Mouse (Mus musculus) CH12.LX (cell line): ENCODE measurements around the gene Lpin2. TPM values are rescaled to one million over a fixed set of nuclear protein-coding genes. Genes with fewer than 3 reads are reported as not detected.

Source experiments
- DNase-seq: peaks from one replicate; pipeline ENCODE4 v3.0.0-alpha.2; 2013; ENCODE audit errors: extremely low read depth
- H3K27ac ChIP-seq: 2 replicates; pipeline ENCODE4 v1.5.1; 2012; ENCODE audit warnings: low read depth, mild to moderate bottlenecking, control low read depth, moderate library complexity; ENCODE audit not compliant: insufficient read depth
- H3K27me3 ChIP-seq: replicated peaks from 2 replicates; pipeline ENCODE3; 2012; ENCODE audit warnings: inconsistent platforms
- H3K36me3 ChIP-seq, 2 experiments: replicated peaks in 1 of 2; 2 replicates each; pipeline versions ENCODE3 to v1.6.1; 2012; ENCODE audit warnings: inconsistent platforms in 1 of 2, low read length in 1 of 2, mild to moderate bottlenecking in 1 of 2, mixed read lengths in 1 of 2, moderate library complexity in 1 of 2; ENCODE audit not compliant: control insufficient read depth in 1 of 2, insufficient read depth in 1 of 2
- H3K4me1 ChIP-seq, 2 experiments: 2 replicates each; pipeline ENCODE4 v1.6.1; 2012; ENCODE audit warnings: inconsistent platforms in 1 of 2, moderate library complexity in 1 of 2; ENCODE audit not compliant: insufficient read depth in 2 of 2, control insufficient read depth in 1 of 2
- H3K4me2 ChIP-seq: 2 replicates; pipeline ENCODE4 v1.6.1; 2012; ENCODE audit warnings: low read depth, mild to moderate bottlenecking, control low read depth; ENCODE audit not compliant: poor library complexity, insufficient read depth, severe bottlenecking
- H3K4me3 ChIP-seq, 3 experiments: fragments of 150-350 bp in 1 of 3; sonication (generic) in 1 of 3; replicated peaks in 1 of 3; 2 replicates each; pipeline versions ENCODE3 to v1.5.1; 2011 to 2012; ENCODE audit warnings: low read depth in 2 of 3, low read length in 2 of 3, mild to moderate bottlenecking in 2 of 3, moderate library complexity in 2 of 3, control low read depth in 1 of 3, improper control_type of control experiment in 1 of 3, inconsistent platforms in 1 of 3, mixed read lengths in 1 of 3; ENCODE audit not compliant: poor library complexity in 1 of 3
- H3K79me2 ChIP-seq: replicated peaks from 2 replicates; pipeline ENCODE4 v1.6.1; 2012; ENCODE audit warnings: mild to moderate bottlenecking, moderate library complexity; ENCODE audit not compliant: control insufficient read depth, poor library complexity, insufficient read depth, severe bottlenecking; ENCODE audit errors: extremely low read depth
- H3K9ac ChIP-seq: 2 replicates; pipeline ENCODE4 v1.6.1; 2012; ENCODE audit warnings: low read depth, mild to moderate bottlenecking, control low read depth, moderate library complexity; ENCODE audit not compliant: insufficient read depth
- H3K9me3 ChIP-seq: replicated peaks from 2 replicates; pipeline ENCODE3; 2012; ENCODE audit warnings: low read length, inconsistent platforms, mixed read lengths
- BHLHE40 ChIP-seq: IDR thresholded peaks from 2 replicates; pipeline ENCODE4 v1.6.1; 2011; ENCODE audit warnings: mild to moderate bottlenecking, low read depth, low read length, improper control_type of control experiment
- CTCF ChIP-seq, 2 experiments: IDR thresholded peaks in 1 of 2; conservative IDR thresholded peaks in 1 of 2; 2 replicates each; pipeline ENCODE4 v1.5.1; 2011 to 2012; ENCODE audit warnings: low read depth in 2 of 2, low read length in 2 of 2, improper control_type of control experiment in 1 of 2, inconsistent platforms in 1 of 2, mild to moderate bottlenecking in 1 of 2, moderate library complexity in 1 of 2
- E2F4 ChIP-seq: IDR thresholded peaks from 2 replicates; pipeline ENCODE4 v1.6.1; 2011; ENCODE audit warnings: low read depth, low read length, improper control_type of control experiment; ENCODE audit not compliant: insufficient replicate concordance
- ELF1 ChIP-seq: IDR thresholded peaks from 2 replicates; pipeline ENCODE4 v1.6.1; 2014; ENCODE audit warnings: low read depth, mild to moderate bottlenecking, inconsistent platforms, low read length, improper control_type of control experiment
- HCFC1 ChIP-seq: IDR thresholded peaks from 2 replicates; pipeline ENCODE4 v1.6.1; 2012; ENCODE audit warnings: low read depth, mild to moderate bottlenecking, inconsistent platforms, low read length, improper control_type of control experiment
- MAFK ChIP-seq: IDR thresholded peaks from 2 replicates; pipeline ENCODE4 v1.6.1; 2011; ENCODE audit warnings: low read length, improper control_type of control experiment; ENCODE audit not compliant: insufficient replicate concordance
- MAX ChIP-seq: IDR thresholded peaks from 2 replicates; pipeline ENCODE4 v1.6.1; 2011; ENCODE audit warnings: low read length, improper control_type of control experiment
- MEF2A ChIP-seq: IDR thresholded peaks from 2 replicates; pipeline ENCODE4 v1.6.1; 2014; ENCODE audit warnings: low read depth, mild to moderate bottlenecking, inconsistent platforms, low read length, improper control_type of control experiment, borderline replicate concordance
- NRF1 ChIP-seq: IDR thresholded peaks from 2 replicates; pipeline ENCODE4 v1.6.1; 2014; ENCODE audit warnings: low read depth, mild to moderate bottlenecking, inconsistent platforms, low read length, improper control_type of control experiment, moderate library complexity
- POLR2A ChIP-seq: IDR thresholded peaks from 2 replicates; pipeline ENCODE4 v1.6.1; 2011; ENCODE audit warnings: low read depth, mild to moderate bottlenecking, improper control_type of control experiment, low read length
- POLR2AphosphoS2 ChIP-seq: IDR thresholded peaks from 2 replicates; pipeline ENCODE4 v1.6.1; 2011; ENCODE audit warnings: low read depth, low read length, improper control_type of control experiment
- RAD21 ChIP-seq: IDR thresholded peaks from 2 replicates; pipeline ENCODE4 v1.6.1; 2011; ENCODE audit warnings: low read depth, mild to moderate bottlenecking, low read length, improper control_type of control experiment, moderate library complexity
- SIN3A ChIP-seq: IDR thresholded peaks from 2 replicates; pipeline ENCODE4 v1.6.1; 2012; ENCODE audit warnings: low read length, improper control_type of control experiment, inconsistent platforms
- SMC3 ChIP-seq: IDR thresholded peaks from 2 replicates; pipeline ENCODE4 v1.6.1; 2011; ENCODE audit warnings: low read depth, low read length, improper control_type of control experiment
- UBTF ChIP-seq: IDR thresholded peaks from 2 replicates; pipeline ENCODE4 v1.6.1; 2012; ENCODE audit warnings: low read depth, mild to moderate bottlenecking, inconsistent platforms, low read length, improper control_type of control experiment, moderate library complexity
- USF2 ChIP-seq: conservative IDR thresholded peaks from 2 replicates; pipeline ENCODE4 v1.6.1; 2011; ENCODE audit warnings: low read depth, low read length, improper control_type of control experiment
- ZC3H11A ChIP-seq: IDR thresholded peaks from 2 replicates; pipeline ENCODE4 v1.6.1; 2012; ENCODE audit warnings: low read depth, mild to moderate bottlenecking, inconsistent platforms, low read length, improper control_type of control experiment
- ZMIZ1 ChIP-seq: IDR thresholded peaks from 2 replicates; pipeline ENCODE4 v1.6.1; 2012; ENCODE audit warnings: low read depth, mild to moderate bottlenecking, inconsistent platforms, low read length, improper control_type of control experiment
- ZNF384 ChIP-seq: IDR thresholded peaks from 2 replicates; pipeline ENCODE4 v1.6.1; 2012; ENCODE audit warnings: low read depth, low read length, improper control_type of control experiment, inconsistent platforms
- dilution Hi-C: fragments of 300-500 bp; cut with MboI; formaldehyde crosslinking; loops from 2 replicates; pipeline ENCODE4 v1.14.3; 2020; ENCODE audit warnings: low sequenced_read_pairs; ENCODE audit not compliant: extremely low pct_unique_long_range_greater_than_20kb, extremely low pct_ligation_motif_present
- in situ Hi-C: fragments of 300-500 bp; cut with MboI; formaldehyde crosslinking; loops from 3 replicates; pipeline ENCODE4 v1.14.3; 2019; ENCODE audit warnings: low sequenced_read_pairs, low pct_ligation_motif_present, low pct_unique_long_range_greater_than_20kb, mixed read lengths
- polyA plus RNA-seq: library from polyadenylated mRNA; unstranded; fragments of >175 nt; gene quantifications from 2 replicates; pipeline ENCODE4 v1.2.1, GENCODE M21; 2012; ENCODE audit warnings: low read depth; ENCODE audit not compliant: insufficient read length
- total RNA-seq, 2 experiments: library from RNA; depleted of rRNA; stranded (reverse); fragments of 300-350 nt in 1 of 2; fragments of >200 nt in 1 of 2; gene quantifications; 2 replicates each; pipeline ENCODE4 v1.2.3; 2012 to 2014

Lpin2 gene
- total RNA-seq (2012; rRNA removed) (25.1 and 28.1 TPM in 2 replicates), total RNA-seq (2014; rRNA removed) (25.4 TPM in 2 replicates), polyA plus RNA-seq (30.4 and 31.4 TPM in 2 replicates)

DNA sequence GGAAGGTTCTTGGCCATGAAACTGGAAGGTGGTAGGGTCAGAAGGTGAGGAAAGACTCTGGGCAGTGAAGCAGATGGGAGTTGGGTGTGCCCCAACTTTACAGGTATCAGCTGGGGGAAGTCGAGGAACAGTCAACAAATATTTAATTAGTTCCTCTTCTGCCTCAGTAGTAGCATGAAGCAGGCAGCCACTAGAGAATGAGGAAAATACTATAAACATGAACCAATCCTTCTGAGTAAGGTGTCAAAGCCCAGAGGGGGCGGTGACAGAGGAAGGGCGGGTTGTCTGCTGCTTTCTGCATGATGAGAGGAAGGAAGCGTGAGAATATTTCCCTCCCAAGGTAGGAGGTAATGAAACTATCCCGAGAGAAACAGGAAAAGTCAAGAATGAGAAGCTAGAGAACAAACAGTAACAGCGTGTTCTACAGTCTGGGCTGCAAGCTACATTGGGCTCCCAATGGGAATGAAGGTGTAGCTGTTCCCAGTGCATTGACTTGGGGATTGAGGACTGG, at the start of gene Lpin2:
TSS of gene Lpin2 (plus strand) at position 350 of the 511 bp plus-strand sequence.
- no peaks in the 10 kb centered on the region for H3K36me3 ChIP-seq
- H3K4me1 ChIP-seq, result peaks cover 11 to 51% of the 10 kb centered on the region in 2 experiments; a peak in 3 of 4 replicates
- H3K27me3 ChIP-seq, result no peaks in the 10 kb centered on the region
- TF ChIP-seq NRF1, result no peak
- no peak for TF ChIP-seq POLR2AphosphoS2
- TF ChIP-seq RAD21, result no peak
- TF ChIP-seq SIN3A, result 0 out of 2 replicates have a peak, but pooled peaks have one; percentile 15
- TF ChIP-seq ZMIZ1, result no peak
- TF ChIP-seq MEF2A, result no peak
- no peak for TF ChIP-seq MAFK
- no peak for TF ChIP-seq CTCF (conservative IDR thresholded peaks at IDR 0.05 in 1 of 2, IDR thresholded peaks at IDR 0.05 in 1 of 2; ENCODE audit: low read depth in 2 of 2, low read length in 2 of 2)
- no peak for TF ChIP-seq E2F4
- no peak for TF ChIP-seq UBTF
- no peak for TF ChIP-seq POLR2A
- TF ChIP-seq BHLHE40, result no peak
- no peak for TF ChIP-seq HCFC1
- TF ChIP-seq ZC3H11A, result no peak
- no peak for TF ChIP-seq ELF1
- TF ChIP-seq USF2, result no peak
- TF ChIP-seq MAX, result 0 out of 2 replicates have a peak, but pooled peaks have one; percentile 33
- H3K27ac ChIP-seq, result no peak within 1 kb of the TSS
- H3K4me2 ChIP-seq, result peak within 1 kb of the TSS; percentile 99
- no peak for DNase-seq
- H3K79me2 ChIP-seq, result peaks cover 18% of the 10 kb centered on the region
- no peaks in the 10 kb centered on the region for H3K9me3 ChIP-seq
- peak within 1 kb of the TSS; percentile 58 to 93 (median 88) for H3K4me3 ChIP-seq
- dilution Hi-C loops (no loop called here), in situ Hi-C loops (loop anchor here (10.0 kb wide), 1 partner anchor 87 kb away; no protein-coding TSS in a partner anchor)
- H3K9ac ChIP-seq, result peak within 1 kb of the TSS; percentile 7; the same call in 1 of the 2 replicates

- Histone ChIP-seq H3K9me3 (no peaks in the 10 kb centered on the region), H3K27ac (no peak overlapping the region), H3K27me3 (no peaks in the 10 kb centered on the region), H3K9ac (no peak overlapping the region), H3K4me1 (peaks cover 5 to 16% of the 10 kb centered on the region in 2 experiments), H3K4me2 (peak overlapping the region; percentile 27; the same call in 1 of the 2 replicates), H3K4me3 (no peak overlapping the region), H3K36me3 (no peaks in the 10 kb centered on the region), H3K79me2 (no peaks in the 10 kb centered on the region)
- in situ Hi-C loops, result no loop called here
- 0 out of 2 replicates have a peak, but pooled peaks have one; percentile 50 for TF ChIP-seq UBTF
- no peak for TF ChIP-seq SMC3
- TF ChIP-seq POLR2AphosphoS2, result no peak
- no peak for TF ChIP-seq POLR2A
- TF ChIP-seq ZNF384, result no peak
- dilution Hi-C loops, result no loop called here
- no peak for DNase-seq
These were observed 49.4 kb upstream of the Lpin2 start for GRCm38 (mm10) chr17:71132856-71133439.
